Mouse (Mus musculus) intestine, embryonic 14.5 days (tissue): ENCODE measurements around the gene Spata31d1b. TPM values are rescaled to one million over a fixed set of nuclear protein-coding genes. Genes with fewer than 3 reads are reported as not detected.
"Not testable (repeated sequence)": the region's sequence is repeated elsewhere in the genome, so short reads cannot be mapped to it uniquely, and the experiment has no call there.

Source experiments
- ATAC-seq: fragments of 200-750 bp; cut with Nextera tagmentation; replicated peaks from 2 replicates; pipeline ENCODE4 v1.8.0; 2017; ENCODE audit warnings: low read depth, moderate number of reproducible peaks, moderate TSS enrichment, moderate library complexity; ENCODE audit not compliant: low FRiP score, low TSS enrichment
- DNase-seq: peaks from one replicate; pipeline ENCODE4 v3.0.0-alpha.2; 2018; ENCODE audit warnings: low spot score
- H3K27ac ChIP-seq: fragments of 300-500 bp; sonication (generic); 2 replicates; pipeline ENCODE4 v1.5.1; 2014; ENCODE audit warnings: low read depth, mild to moderate bottlenecking, control low read depth
- H3K27me3 ChIP-seq: fragments of 300-500 bp; sonication (generic); replicated peaks from 2 replicates; pipeline ENCODE4 v1.6.1; 2014; ENCODE audit warnings: low read length, control low read depth; ENCODE audit not compliant: control insufficient read depth, insufficient read depth
- H3K36me3 ChIP-seq: fragments of 300-500 bp; sonication (generic); 2 replicates; pipeline ENCODE4 v1.6.1; 2014; ENCODE audit warnings: low read length, control low read depth; ENCODE audit not compliant: control insufficient read depth, insufficient read depth
- H3K4me1 ChIP-seq: fragments of 300-500 bp; sonication (generic); replicated peaks from 2 replicates; pipeline ENCODE4 v1.6.1; 2014; ENCODE audit warnings: low read length, control low read depth, mixed read lengths; ENCODE audit not compliant: control insufficient read depth, insufficient read depth
- H3K4me2 ChIP-seq: fragments of 300-500 bp; sonication (generic); 2 replicates; pipeline ENCODE4 v1.6.1; 2014; ENCODE audit warnings: low read length
- H3K4me3 ChIP-seq: fragments of 300-500 bp; sonication (generic); 2 replicates; pipeline ENCODE4 v1.5.1; 2014; ENCODE audit warnings: low read depth, low read length, control low read depth, mixed read lengths
- H3K9ac ChIP-seq: fragments of 300-500 bp; sonication (generic); 2 replicates; pipeline ENCODE4 v1.6.1; 2014; ENCODE audit warnings: mild to moderate bottlenecking, low read length
- H3K9me3 ChIP-seq: fragments of 300-500 bp; sonication (generic); 2 replicates; pipeline ENCODE4 v1.6.1; 2016; ENCODE audit warnings: low read length, control low read depth; ENCODE audit not compliant: control insufficient read depth
- WGBS: fragments of 180-500 bp; shearing (Covaris S2); extraction: QIAGEN DNeasy Blood & Tissue Kit; methylation state at CpG from one replicate; pipeline ENCODE4 v1.1.7; 2014; 5-methylcytosine and 5-hydroxymethylcytosine counted together
- polyA plus RNA-seq: library from polyadenylated mRNA; unstranded; fragments of >200 nt; fragmentation: Nextera tagmentation; extraction: Ambion mirVana; gene quantifications from 2 replicates; pipeline ENCODE4 v1.2.1, GENCODE M21; 2014

The Spata31d1b gene
- polyA plus RNA-seq, 1 experiment from 2014 or later = not detected

GRCm38 (mm10) chr13:59688338-59688770 lies 23.7 kb upstream of the Spata31d1b start:
- DNase-seq (no peak), ATAC-seq (no peak)
- Histone ChIP-seq H3K4me2 (no peak overlapping the region), H3K36me3 (no peaks in the 10 kb centered on the region), H3K27ac (no peak overlapping the region), H3K9me3 (no peaks in the 10 kb centered on the region), H3K4me3 (no peak overlapping the region), H3K9ac (no peak overlapping the region), H3K4me1 (no peaks in the 10 kb centered on the region), H3K27me3 (no peaks in the 10 kb centered on the region)
- 67% methylated on average over 13 of the region's 13 CpGs for WGBS

- Histone ChIP-seq H3K4me3 (no peak overlapping the region), H3K9ac (no peak overlapping the region), H3K27ac (no peak overlapping the region), H3K9me3 (no peaks in the 10 kb centered on the region), H3K27me3 (no peaks in the 10 kb centered on the region), H3K4me2 (no peak overlapping the region), H3K4me1 (no peaks in the 10 kb centered on the region), H3K36me3 (no peaks in the 10 kb centered on the region)
- WGBS = 88% methylated on average over 9 of the region's 9 CpGs
- ATAC-seq (no peak), DNase-seq (no peak)
Observed at GRCm38 (mm10) chr13:59689313-59689712, 22.8 kb upstream of the Spata31d1b start.

GRCm38 (mm10) chr13:59689843-59690242 lies 22.2 kb upstream of the Spata31d1b start:
- Histone ChIP-seq H3K4me3 (no peak overlapping the region), H3K27me3 (no peaks in the 10 kb centered on the region), H3K27ac (no peak overlapping the region), H3K9me3 (no peaks in the 10 kb centered on the region), H3K4me1 (no peaks in the 10 kb centered on the region), H3K9ac (no peak overlapping the region), H3K4me2 (no peak overlapping the region), H3K36me3 (no peaks in the 10 kb centered on the region)
- DNase-seq (no peak), ATAC-seq (no peak)
- 90% methylated on average over 3 of the region's 3 CpGs for WGBS

- H3K4me3 ChIP-seq = no peak overlapping the region
- H3K27ac ChIP-seq = no peak overlapping the region
- no peaks in the 10 kb centered on the region for H3K4me1 ChIP-seq
- no peak for DNase-seq
- H3K9me3 ChIP-seq = no peaks in the 10 kb centered on the region
- no peak overlapping the region for H3K4me2 ChIP-seq
- H3K36me3 ChIP-seq = no peaks in the 10 kb centered on the region
- no peak for ATAC-seq
- no peak overlapping the region for H3K9ac ChIP-seq
- no peaks in the 10 kb centered on the region for H3K27me3 ChIP-seq
- WGBS = 83% methylated on average over 7 of the region's 7 CpGs
Observed at GRCm38 (mm10) chr13:59690576-59690975, 21.5 kb upstream of the Spata31d1b start.

- DNase-seq (no peak), ATAC-seq (no peak)
- H3K4me3 ChIP-seq = no peak overlapping the region
- H3K27ac ChIP-seq = no peak overlapping the region
- H3K4me1 ChIP-seq = no peaks in the 10 kb centered on the region
- H3K9me3 ChIP-seq = no peaks in the 10 kb centered on the region
- WGBS = 79% methylated on average over 10 of the region's 10 CpGs
- no peaks in the 10 kb centered on the region for H3K27me3 ChIP-seq
- no peaks in the 10 kb centered on the region for H3K36me3 ChIP-seq
- H3K4me2 ChIP-seq = no peak overlapping the region
- no peak overlapping the region for H3K9ac ChIP-seq
Observed at GRCm38 (mm10) chr13:59691478-59691877, 20.6 kb upstream of the Spata31d1b start.

- no peak for ATAC-seq
- H3K9me3 ChIP-seq = no peaks in the 10 kb centered on the region
- no peak within 1 kb of the TSS for H3K4me2 ChIP-seq
- no peaks in the 10 kb centered on the region for H3K4me1 ChIP-seq
- H3K27ac ChIP-seq = no peak within 1 kb of the TSS
- no peak for DNase-seq
- H3K27me3 ChIP-seq = no peaks in the 10 kb centered on the region
- no peak within 1 kb of the TSS for H3K9ac ChIP-seq
- no peaks in the 10 kb centered on the region for H3K36me3 ChIP-seq
- H3K4me3 ChIP-seq = no peak within 1 kb of the TSS
- WGBS = 91% methylated on average over 3 of the region's 3 CpGs
Observed at GRCm38 (mm10) chr13:59694008-59694407, 18.1 kb upstream of the Spata31d1b start, which contains the start of gene 4921517D22Rik. 4921517D22Rik (minus strand) TSS chr13:59694108.

GRCm38 (mm10) chr13:59695781-59696180 lies 16.3 kb upstream of the Spata31d1b start:
- Histone ChIP-seq H3K36me3 (no peaks in the 10 kb centered on the region), H3K27ac (no peak overlapping the region), H3K4me1 (no peaks in the 10 kb centered on the region), H3K9ac (no peak overlapping the region), H3K4me2 (no peak overlapping the region), H3K4me3 (no peak overlapping the region), H3K9me3 (no peaks in the 10 kb centered on the region), H3K27me3 (no peaks in the 10 kb centered on the region)
- DNase-seq (no peak), ATAC-seq (no peak)
- WGBS = 87% methylated on average over 7 of the region's 7 CpGs

- Histone ChIP-seq H3K4me2 (no peak overlapping the region), H3K36me3 (no peaks in the 10 kb centered on the region), H3K4me3 (no peak overlapping the region), H3K4me1 (no peaks in the 10 kb centered on the region), H3K9me3 (no peaks in the 10 kb centered on the region), H3K9ac (no peak overlapping the region), H3K27me3 (no peaks in the 10 kb centered on the region), H3K27ac (no peak overlapping the region)
- ATAC-seq (no peak), DNase-seq (no peak)
- 90% methylated on average over 8 of the region's 8 CpGs for WGBS
Observed at GRCm38 (mm10) chr13:59699131-59699530, 13.0 kb upstream of the Spata31d1b start.

GRCm38 (mm10) chr13:59700137-59700536 lies 11.9 kb upstream of the Spata31d1b start:
- 67% methylated on average over 1 of the region's 1 CpGs for whole genome bisulfite sequencing
- not testable (repeated sequence) for ATAC-seq, DNase-seq, H3K36me3 ChIP-seq, H3K4me1 ChIP-seq, H3K27ac ChIP-seq, H3K4me2 ChIP-seq, H3K9me3 ChIP-seq, H3K4me3 ChIP-seq, H3K27me3 ChIP-seq, H3K9ac ChIP-seq
